Mouse (Mus musculus): ENCODE measurements around the gene Twnk.

DNA sequence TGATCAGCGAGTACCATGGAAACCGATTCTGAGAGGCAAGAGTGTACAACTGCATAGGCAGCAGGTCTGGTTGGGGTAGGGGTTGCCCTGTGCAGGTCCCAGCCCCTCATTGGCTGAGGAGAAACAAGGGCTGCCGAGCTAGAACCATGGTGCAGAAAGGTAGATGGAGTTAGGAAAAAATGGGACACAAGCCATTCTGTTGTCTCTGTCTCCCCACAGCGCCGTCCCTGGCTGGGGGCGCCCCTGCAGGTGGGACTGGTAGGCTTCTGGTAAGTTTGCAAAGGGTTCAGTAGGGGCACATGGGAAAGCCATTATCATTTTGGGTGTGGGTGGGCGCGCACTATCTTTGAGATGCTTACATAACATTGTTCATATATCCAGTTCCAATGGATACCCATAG is 48.0 kb downstream of the Twnk start:
- TF ChIP-seq POLR2A (IDR thresholded peaks at IDR 0.05; ENCODE audit: low read depth, low read length): no peak
- TF ChIP-seq CTCF (IDR thresholded peaks at IDR 0.05; ENCODE audit: extremely low read depth, insufficient read depth, insufficient read length, insufficient replicate concordance): no peak

Data from spleen, adult 2 months (tissue).